Comparison of ENCODE assay signal across 9 mouse cellular contexts in genomic region chr19:5822834-5823205, GRCm38 (mm10). TPM values are rescaled to one million over a fixed set of nuclear protein-coding genes. Genes with fewer than 3 reads are reported as not detected.
DNase-seq lines count a peak whose midpoint lies in the region; ATAC-seq and TF ChIP-seq lines count a peak whose summit lies in the region.
"Had no signal": no experiment of that assay in that cellular context is flagged by ENCODE, and none has a peak within 500 bp of the region (broad histone marks: within the 10 kb centered on the region; RNA-seq: fewer than 3 reads in every experiment).

No protein-coding gene starts in this region.

- no peaks in the 10 kb centered on the region for H3K27me3 ChIP-seq in cerebellum, adult 2 months (ENCODE audit: control insufficient read depth, insufficient read depth, low read length)
- no peaks in the 10 kb centered on the region for H3K27me3 ChIP-seq in kidney, embryonic 15.5 days
- no peaks in the 10 kb centered on the region for H3K27me3 ChIP-seq in thymus, adult 2 months (ENCODE audit: control insufficient read depth, insufficient read depth, low read length)
- H3K27me3 ChIP-seq: Patski had no signal

- peak overlapping the region; percentile 42 for H3K27ac ChIP-seq in cerebellum, adult 2 months (ENCODE audit: insufficient read depth, low read length)
- H3K27ac ChIP-seq in kidney, embryonic 15.5 days = peak overlapping the region; percentile 76
- H3K27ac ChIP-seq in thymus, adult 2 months (ENCODE audit: control insufficient read depth, insufficient read depth, low read length) = peak overlapping the region; percentile 97

- WGBS in cerebellum, adult 2 months = 46% methylated on average over 7 of the region's 7 CpGs
- WGBS in kidney, embryonic 15.5 days = 74% methylated on average over 7 of the region's 7 CpGs
- WGBS in thymus, adult 2 months = 66% methylated on average over 7 of the region's 7 CpGs

- H3K36me3 ChIP-seq in kidney, embryonic 15.5 days = no peaks in the 10 kb centered on the region
- H3K36me3 ChIP-seq in thymus, adult 2 months (ENCODE audit: control insufficient read depth, insufficient read depth, low read length) = peaks cover 6% of the 10 kb centered on the region

- peaks cover 45% of the 10 kb centered on the region for H3K4me1 ChIP-seq in cerebellum, adult 2 months (ENCODE audit: control insufficient read depth, insufficient read depth, low read length)
- peaks cover 60% of the 10 kb centered on the region for H3K4me1 ChIP-seq in kidney, embryonic 15.5 days
- peaks cover 46% of the 10 kb centered on the region for H3K4me1 ChIP-seq in thymus, adult 2 months (replicated peaks; ENCODE audit: control insufficient read depth, insufficient read depth, low read length)

- DNase-seq in cerebellum, adult 2 months = no peak
- no peak for DNase-seq in cerebellum, postnatal 10 days
- DNase-seq in kidney, postnatal 10 days = no peak
- DNase-seq in thymus, adult 2 months = no peak
- no peak for DNase-seq in thymus, adult 18-20 months
- DNase-seq in gastrocnemius, postnatal 25 days = no peak

- peak overlapping the region; percentile 15; the same call in 1 of the 2 replicates for H3K4me2 ChIP-seq in kidney, embryonic 15.5 days

- TF ChIP-seq CTCF in cerebellum, adult 2 months (IDR thresholded peaks at IDR 0.05; ENCODE audit: borderline replicate concordance, insufficient read depth, low read depth, low read length) = no peak
- TF ChIP-seq CTCF in thymus, adult 2 months (IDR thresholded peaks at IDR 0.05; ENCODE audit: borderline replicate concordance, control insufficient read depth, extremely low read depth, insufficient read depth, low read length, poor library complexity) = no peak

- no peak overlapping the region for H3K9ac ChIP-seq in kidney, embryonic 15.5 days

- no peak for TF ChIP-seq POLR2A in cerebellum, adult 2 months (IDR thresholded peaks at IDR 0.05; ENCODE audit: borderline replicate concordance, insufficient read depth, low read length)
- no peak for TF ChIP-seq POLR2A in thymus, adult 2 months (IDR thresholded peaks at IDR 0.05; ENCODE audit: control insufficient read depth, extremely low read depth, insufficient read depth, low read length, poor library complexity)

- H3K4me3 ChIP-seq in cerebellum, adult 2 months (replicated peaks; ENCODE audit: insufficient read depth, low read depth, low read length) = no peak overlapping the region
- H3K4me3 ChIP-seq in kidney, embryonic 15.5 days (replicated peaks) = no peak overlapping the region
- no peak overlapping the region for H3K4me3 ChIP-seq in thymus, adult 2 months (ENCODE audit: control insufficient read depth, insufficient read depth, low read length)

- H3K9me3 ChIP-seq in kidney, embryonic 15.5 days (replicated peaks) = no peaks in the 10 kb centered on the region

- ATAC-seq in kidney, embryonic 15.5 days (replicated peaks; ENCODE audit: low FRiP score) = no peak
- ATAC-seq in monocyte, adult 5-6 weeks (replicated peaks; ENCODE audit: insufficient number of reproducible peaks, low FRiP score, low TSS enrichment, poor library complexity, severe bottlenecking) = no peak
- ATAC-seq: Patski had no signal

RNA-seq across cellular contexts. Expression of gene Scyl1, which starts 51.6 kb away (rescaled TPM):
- polyA plus RNA-seq in cerebellum, adult 2 months (2012; rRNA removed) = 158 and 170 TPM in 2 replicates
- polyA plus RNA-seq in kidney, embryonic 15.5 days (2015; fragmentation: Nextera tagmentation; extraction: Ambion mirVana) = 69.6 and 76.0 TPM in 2 replicates
- 107 and 113 TPM in 2 replicates for polyA plus RNA-seq in thymus, adult 2 months (2012; rRNA removed)
- total RNA-seq in monocyte, adult 5-6 weeks (2017) = 37.3 to 55.9 TPM (median 44.9 TPM) in 3 replicates
- 10 to 100 TPM; 62.2 to 62.8 TPM for total RNA-seq in gastrocnemius, postnatal 25 days (2021)

RNA-seq across cellular contexts. Expression of gene Frmd8, which starts 52.3 kb away (rescaled TPM):
- 23.4 and 28.3 TPM in 2 replicates for polyA plus RNA-seq in cerebellum, adult 2 months (2012; rRNA removed)
- polyA plus RNA-seq in kidney, embryonic 15.5 days (2015; fragmentation: Nextera tagmentation; extraction: Ambion mirVana) = 40.2 and 43.1 TPM in 2 replicates
- 121 and 129 TPM in 2 replicates for polyA plus RNA-seq in thymus, adult 2 months (2012; rRNA removed)
- 32.8 to 50.6 TPM (median 34.5 TPM) in 3 replicates for total RNA-seq in monocyte, adult 5-6 weeks (2017)
- total RNA-seq in gastrocnemius, postnatal 25 days (2021) = 1 to 10 TPM; 3.7 to 6.4 TPM

RNA-seq across cellular contexts. Expression of gene Slc25a45, which starts 54.8 kb away (rescaled TPM):
- 4.3 and 5.0 TPM in 2 replicates for polyA plus RNA-seq in cerebellum, adult 2 months (2012; rRNA removed)
- 8.1 and 8.5 TPM in 2 replicates for polyA plus RNA-seq in kidney, embryonic 15.5 days (2015; fragmentation: Nextera tagmentation; extraction: Ambion mirVana)
- 57.5 and 57.9 TPM in 2 replicates for polyA plus RNA-seq in thymus, adult 2 months (2012; rRNA removed)
- total RNA-seq in monocyte, adult 5-6 weeks (2017) = 64.4 to 73.5 TPM (median 69.7 TPM) in 3 replicates
- total RNA-seq in gastrocnemius, postnatal 25 days (2021) = 1 to 10 TPM in 1 of 2 experiments, under 1 TPM in 1; 0.59 to 1.3 TPM

Comparison
In these comparisons a context has a peak if more than half of its experiments do, and no peak if none do; other contexts are left out.
1. H3K27ac ChIP-seq: peak in every context shown above with its lines; median percentile 97 in thymus, adult 2 months; 76 in kidney, embryonic 15.5 days; 42 in cerebellum, adult 2 months.